Mouse (Mus musculus) heart, postnatal 25 days (tissue): ENCODE measurements around the gene Ppp2r3a. TPM values are rescaled to one million over a fixed set of nuclear protein-coding genes. Genes with fewer than 3 reads are reported as not detected.

Source experiments
- DNase-seq: peaks from one replicate; pipeline ENCODE4 v3.0.0; 2022; ENCODE audit warnings: low spot score
- intact Hi-C: fragments of 180-260 bp; cut with DNase I; formaldehyde crosslinking; loops from one replicate; pipeline ENCODE4 v1.15.1; 2025
- total RNA-seq, 2 experiments: library from RNA; stranded (reverse); gene quantifications; 2 replicates each; pipeline ENCODE4 v1.2.3; 2021

The Ppp2r3a gene
- total RNA-seq, 2 experiments from 2014 or later, result 229 to 237 TPM

- DNase-seq, result no peak
- intact Hi-C loops, result no loop called here
Observed at GRCm38 (mm10) chr9:101080046-101080685, 171.4 kb downstream of the Ppp2r3a start.

GRCm38 (mm10) chr9:101078579-101078978 is 173.0 kb downstream of the Ppp2r3a start:
- no peak for DNase-seq
- intact Hi-C loops, result loop anchor here (5.0 to 10.0 kb wide), 5 partner anchors 34 to 534 kb away; partner anchors contain the start of gene Nck1

GRCm38 (mm10) chr9:101077486-101077885 is 174.1 kb downstream of the Ppp2r3a start:
- DNase-seq, result no peak
- intact Hi-C loops, result loop anchor here (5.0 to 10.0 kb wide), 5 partner anchors 35 to 533 kb away; partner anchors contain the start of gene Nck1

GRCm38 (mm10) chr9:101076095-101076875 is 175.3 kb downstream of the Ppp2r3a start:
- intact Hi-C loops, result loop anchor here (5.0 to 10.0 kb wide), 5 partner anchors 36 to 531 kb away; partner anchors contain the start of gene Nck1
- DNase-seq, result no peak

GRCm38 (mm10) chr9:101075694-101076093 is 175.9 kb downstream of the Ppp2r3a start:
- intact Hi-C loops, result loop anchor here (5.0 to 10.0 kb wide), 5 partner anchors 37 to 531 kb away; partner anchors contain the start of gene Nck1

GRCm38 (mm10) chr9:101075091-101075581 is 176.5 kb downstream of the Ppp2r3a start:
- intact Hi-C loops, result loop anchor here (5.0 to 10.0 kb wide), 5 partner anchors 37 to 530 kb away; partner anchors contain the start of gene Nck1
- no peak for DNase-seq

More at GRCm38 (mm10) chr9:101075694-101076093, 175.9 kb downstream of the Ppp2r3a start:
- no peak for DNase-seq

- DNase-seq, result peak; percentile 81
- intact Hi-C loops, result loop anchor here (5.0 to 10.0 kb wide), 5 partner anchors 38 to 530 kb away; partner anchors contain the start of gene Nck1
Observed at GRCm38 (mm10) chr9:101074332-101075021, 177.1 kb downstream of the Ppp2r3a start.

- intact Hi-C loops, result loop anchor here (10.0 kb wide), 1 partner anchor 529 kb away; the partner anchor contains the start of gene Nck1
Observed at GRCm38 (mm10) chr9:101073987-101074331, 177.6 kb downstream of the Ppp2r3a start, which contains the start of gene Msl2. Msl2 (plus strand) TSS chr9:101074101.

GRCm38 (mm10) chr9:101073041-101073986 is 178.3 kb downstream of the Ppp2r3a start:
- intact Hi-C loops, result loop anchor here (10.0 kb wide), 1 partner anchor 529 kb away; the partner anchor contains the start of gene Nck1

More at GRCm38 (mm10) chr9:101073987-101074331, 177.6 kb downstream of the Ppp2r3a start, which contains the start of gene Msl2:
- DNase-seq, result no peak

GRCm38 (mm10) chr9:101072506-101072905 is 179.1 kb downstream of the Ppp2r3a start:
- no peak for DNase-seq

More at GRCm38 (mm10) chr9:101073041-101073986, 178.3 kb downstream of the Ppp2r3a start:
- DNase-seq, result peak; percentile 98

GRCm38 (mm10) chr9:101069781-101070180 is 181.8 kb downstream of the Ppp2r3a start:
- no peak for DNase-seq
- intact Hi-C loops, result loop anchor here (10.0 kb wide), 1 partner anchor 525 kb away; the partner anchor contains the start of gene Nck1

More at GRCm38 (mm10) chr9:101072506-101072905, 179.1 kb downstream of the Ppp2r3a start:
- intact Hi-C loops, result loop anchor here (10.0 kb wide), 1 partner anchor 528 kb away; the partner anchor contains the start of gene Nck1

- intact Hi-C loops, result no loop called here
- DNase-seq, result no peak
Observed at GRCm38 (mm10) chr9:101065076-101065602, 186.5 kb downstream of the Ppp2r3a start.

GRCm38 (mm10) chr9:101062253-101062780 is 189.3 kb downstream of the Ppp2r3a start:
- intact Hi-C loops, result no loop called here
- no peak for DNase-seq

GRCm38 (mm10) chr9:101061035-101061434 is 190.6 kb downstream of the Ppp2r3a start:
- intact Hi-C loops, result no loop called here
- DNase-seq, result no peak

GRCm38 (mm10) chr9:101057156-101057555 is 194.4 kb downstream of the Ppp2r3a start:
- DNase-seq, result no peak
- intact Hi-C loops, result no loop called here
